Mouse (Mus musculus): Measurements from ENCODE around the gene Stab1.

The Stab1 gene

GRCm38 (mm10) chr14:31130236-31131220 lies 37.9 kb downstream of the Stab1 start, which contains the start of gene Nt5dc2:
Gene Nt5dc2 (plus strand): TSS chr14:31131053.
- peak; percentile 56 for DNase-seq

GRCm38 (mm10) chr14:31129326-31130235 lies 38.9 kb downstream of the Stab1 start:
- peak; percentile 54 for DNase-seq

- DNase-seq = peak; percentile 97
These were observed 39.6 kb downstream of the Stab1 start, which contains the start of gene Smim4 for GRCm38 (mm10) chr14:31128826-31129219. Gene Smim4 (minus strand): TSS chr14:31128956.

GRCm38 (mm10) chr14:31128101-31128825 lies 40.2 kb downstream of the Stab1 start:
- DNase-seq = no peak

GRCm38 (mm10) chr14:31126826-31127225 lies 41.6 kb downstream of the Stab1 start:
- no peak for DNase-seq

- no peak for DNase-seq
These were observed 43.0 kb downstream of the Stab1 start for GRCm38 (mm10) chr14:31125106-31126075.

- DNase-seq = no peak
These were observed 52.9 kb downstream of the Stab1 start for GRCm38 (mm10) chr14:31115522-31115921.

- DNase-seq = no peak
These were observed 54.4 kb downstream of the Stab1 start for GRCm38 (mm10) chr14:31114011-31114410.

GRCm38 (mm10) chr14:31112187-31112586 lies 56.3 kb downstream of the Stab1 start:
- no peak for DNase-seq

GRCm38 (mm10) chr14:31110613-31111012 lies 57.8 kb downstream of the Stab1 start:
- no peak for DNase-seq

- no peak for DNase-seq
These were observed 63.3 kb downstream of the Stab1 start for GRCm38 (mm10) chr14:31105156-31105555.

GRCm38 (mm10) chr14:31089918-31090317 lies 78.5 kb downstream of the Stab1 start:
- no peak for DNase-seq

Data from cerebellum, adult 9-10 months (tissue).